Mouse (Mus musculus) embryonic facial prominence, embryonic 15.5 days (tissue): Measurements from ENCODE around the gene Insr. TPM values are rescaled to one million over a fixed set of nuclear protein-coding genes. Genes with fewer than 3 reads are reported as not detected.
"Not testable (repeated sequence)": the region's sequence is repeated elsewhere in the genome, so short reads cannot be mapped to it uniquely, and the experiment has no call there.

Experiments used
- ATAC-seq: fragments of 200-750 bp; cut with Nextera tagmentation; 2 replicates; pipeline ENCODE4 v1.8.0; 2017; ENCODE audit warnings: low read depth, moderate TSS enrichment; ENCODE audit not compliant: insufficient number of reproducible peaks, low FRiP score, low TSS enrichment
- H3K27ac ChIP-seq: fragments of 300-500 bp; sonication (generic); replicated peaks from 2 replicates; pipeline ENCODE4 v1.5.1; 2015; ENCODE audit warnings: mild to moderate bottlenecking, inconsistent platforms
- H3K27me3 ChIP-seq: fragments of 300-500 bp; sonication (generic); 2 replicates; pipeline ENCODE4 v1.6.1; 2015; ENCODE audit warnings: inconsistent platforms
- H3K36me3 ChIP-seq: fragments of 300-500 bp; sonication (generic); 2 replicates; pipeline ENCODE4 v1.6.1; 2015; ENCODE audit warnings: mild to moderate bottlenecking, inconsistent platforms
- H3K4me1 ChIP-seq: fragments of 300-500 bp; sonication (generic); 2 replicates; pipeline ENCODE4 v1.6.1; 2015; ENCODE audit warnings: inconsistent platforms
- H3K4me2 ChIP-seq: fragments of 300-500 bp; sonication (generic); replicated peaks from 2 replicates; pipeline ENCODE4 v1.6.1; 2015; ENCODE audit warnings: mild to moderate bottlenecking, inconsistent platforms
- H3K4me3 ChIP-seq: fragments of 300-500 bp; sonication (generic); replicated peaks from 2 replicates; pipeline ENCODE4 v1.5.1; 2015; ENCODE audit warnings: mild to moderate bottlenecking, inconsistent platforms
- H3K9ac ChIP-seq: fragments of 300-500 bp; sonication (generic); 2 replicates; pipeline ENCODE4 v1.6.1; 2015; ENCODE audit warnings: inconsistent platforms
- H3K9me3 ChIP-seq: fragments of 300-500 bp; sonication (generic); replicated peaks from 2 replicates; pipeline ENCODE4 v1.6.1; 2016; ENCODE audit warnings: inconsistent platforms
- WGBS: fragments of 180-500 bp; shearing (Covaris S2); methylation state at CpG from one replicate; pipeline ENCODE4 v1.1.7; 2015; 5-methylcytosine and 5-hydroxymethylcytosine counted together
- polyA plus RNA-seq: library from polyadenylated mRNA; unstranded; fragments of >200 nt; fragmentation: Nextera tagmentation; extraction: Ambion mirVana; gene quantifications from 2 replicates; pipeline ENCODE4 v1.2.1, GENCODE M21; 2015

Gene Insr
- polyA plus RNA-seq, 1 experiment from 2014 or later: 42.6 TPM

GRCm38 (mm10) chr8:3308205-3308800 is 28.9 kb upstream of the Insr start:
- ATAC-seq: not testable (repeated sequence)

GRCm38 (mm10) chr8:3302131-3302530 is 22.7 kb upstream of the Insr start:
- H3K36me3 ChIP-seq: no peaks in the 10 kb centered on the region
- no peak for ATAC-seq
- no peak overlapping the region for H3K9ac ChIP-seq
- no peaks in the 10 kb centered on the region for H3K27me3 ChIP-seq
- WGBS: 84% methylated on average over 2 of the region's 2 CpGs
- H3K27ac ChIP-seq: no peak overlapping the region
- no peaks in the 10 kb centered on the region for H3K9me3 ChIP-seq
- H3K4me2 ChIP-seq: no peak overlapping the region
- no peaks in the 10 kb centered on the region for H3K4me1 ChIP-seq
- H3K4me3 ChIP-seq: no peak overlapping the region

More at GRCm38 (mm10) chr8:3308205-3308800, 28.9 kb upstream of the Insr start:
- not testable (repeated sequence) for H3K4me2 ChIP-seq, H3K9me3 ChIP-seq, H3K4me1 ChIP-seq, H3K27ac ChIP-seq, H3K27me3 ChIP-seq, H3K4me3 ChIP-seq, H3K36me3 ChIP-seq, H3K9ac ChIP-seq
- 92% methylated on average over 13 of the region's 13 CpGs for WGBS

GRCm38 (mm10) chr8:3299322-3299721 is 19.9 kb upstream of the Insr start:
- Histone ChIP-seq H3K27me3 (no peaks in the 10 kb centered on the region), H3K9me3 (no peaks in the 10 kb centered on the region), H3K9ac (no peak overlapping the region), H3K4me2 (no peak overlapping the region), H3K27ac (no peak overlapping the region), H3K36me3 (no peaks in the 10 kb centered on the region), H3K4me1 (no peaks in the 10 kb centered on the region), H3K4me3 (no peak overlapping the region)
- ATAC-seq: no peak
- WGBS: 78% methylated on average over 5 of the region's 5 CpGs

GRCm38 (mm10) chr8:3285824-3286223 is 6.4 kb upstream of the Insr start:
- Histone ChIP-seq H3K4me3 (no peak overlapping the region), H3K4me1 (no peaks in the 10 kb centered on the region), H3K36me3 (no peaks in the 10 kb centered on the region), H3K27ac (no peak overlapping the region), H3K4me2 (no peak overlapping the region), H3K9ac (no peak overlapping the region), H3K27me3 (no peaks in the 10 kb centered on the region), H3K9me3 (no peaks in the 10 kb centered on the region)
- 24% methylated on average over 2 of the region's 2 CpGs for WGBS
- ATAC-seq: no peak

GRCm38 (mm10) chr8:3284656-3285055 is 5.2 kb upstream of the Insr start:
- no peak for ATAC-seq
- no peak overlapping the region for H3K27ac ChIP-seq
- H3K4me3 ChIP-seq: no peak overlapping the region
- 0 out of 2 replicates have a peak, but pooled peaks cover 4% of the 10 kb centered on the region for H3K4me1 ChIP-seq
- no peak overlapping the region for H3K4me2 ChIP-seq
- H3K9ac ChIP-seq: no peak overlapping the region
- WGBS: 81% methylated on average over 4 of the region's 4 CpGs
- H3K27me3 ChIP-seq: no peaks in the 10 kb centered on the region
- no peaks in the 10 kb centered on the region for H3K36me3 ChIP-seq
- no peaks in the 10 kb centered on the region for H3K9me3 ChIP-seq

- 80% methylated on average over 3 of the region's 3 CpGs for WGBS
- H3K4me1 ChIP-seq: peaks cover 23% of the 10 kb centered on the region
Measured at GRCm38 (mm10) chr8:3281296-3281695, 1.9 kb upstream of the Insr start.

GRCm38 (mm10) chr8:3280266-3280910 is 971 bp upstream of the Insr start:
- no peaks in the 10 kb centered on the region for H3K36me3 ChIP-seq
- no peak for ATAC-seq
- whole genome bisulfite sequencing: 37% methylated on average over 11 of the region's 11 CpGs
- no peaks in the 10 kb centered on the region for H3K27me3 ChIP-seq
- H3K4me2 ChIP-seq: peak overlapping the region; percentile 78
- peak overlapping the region; percentile 91 for H3K4me3 ChIP-seq
- no peak overlapping the region for H3K9ac ChIP-seq
- H3K27ac ChIP-seq: no peak overlapping the region
- no peaks in the 10 kb centered on the region for H3K9me3 ChIP-seq
- H3K4me1 ChIP-seq: peaks cover 23% of the 10 kb centered on the region

More at GRCm38 (mm10) chr8:3281296-3281695, 1.9 kb upstream of the Insr start:
- H3K4me3 ChIP-seq: no peak overlapping the region
- no peaks in the 10 kb centered on the region for H3K27me3 ChIP-seq
- H3K36me3 ChIP-seq: no peaks in the 10 kb centered on the region
- no peak overlapping the region for H3K4me2 ChIP-seq
- no peak for ATAC-seq
- H3K27ac ChIP-seq: no peak overlapping the region
- no peak overlapping the region for H3K9ac ChIP-seq
- no peaks in the 10 kb centered on the region for H3K9me3 ChIP-seq

GRCm38 (mm10) chr8:3279721-3280077 is 282 bp upstream of the Insr start:
- no peaks in the 10 kb centered on the region for H3K36me3 ChIP-seq
- H3K4me1 ChIP-seq: peaks cover 27% of the 10 kb centered on the region
- WGBS: 2% methylated on average over 18 of the region's 18 CpGs
- H3K9ac ChIP-seq: peak overlapping the region; percentile 86; the same call in 1 of the 2 replicates
- ATAC-seq: no peak
- no peaks in the 10 kb centered on the region for H3K27me3 ChIP-seq
- H3K4me2 ChIP-seq: peak overlapping the region; percentile 78
- H3K9me3 ChIP-seq: no peaks in the 10 kb centered on the region
- peak overlapping the region; percentile 91 for H3K4me3 ChIP-seq
- H3K27ac ChIP-seq: no peak overlapping the region

GRCm38 (mm10) chr8:3278181-3278820 is 1.1 kb downstream of the Insr start:
- H3K9me3 ChIP-seq: no peaks in the 10 kb centered on the region
- H3K9ac ChIP-seq: peak overlapping the region; percentile 86
- 31% methylated on average over 15 of the region's 15 CpGs for WGBS
- no peaks in the 10 kb centered on the region for H3K27me3 ChIP-seq
- H3K4me1 ChIP-seq: peaks cover 27% of the 10 kb centered on the region
- H3K4me3 ChIP-seq: peak overlapping the region; percentile 91
- 0 out of 2 replicates have a peak, but pooled peaks cover 5% of the 10 kb centered on the region for H3K36me3 ChIP-seq
- H3K4me2 ChIP-seq: peak overlapping the region; percentile 78
- no peak overlapping the region for H3K27ac ChIP-seq
- ATAC-seq: no peak

- Histone ChIP-seq H3K4me1 (peaks cover 27% of the 10 kb centered on the region), H3K27me3 (no peaks in the 10 kb centered on the region), H3K4me2 (no peak overlapping the region; the same call in 1 of the 2 replicates), H3K9me3 (no peaks in the 10 kb centered on the region), H3K9ac (no peak overlapping the region), H3K36me3 (0 out of 2 replicates have a peak, but pooled peaks cover 5% of the 10 kb centered on the region), H3K27ac (no peak overlapping the region), H3K4me3 (no peak overlapping the region)
- WGBS: 94% methylated on average over 9 of the region's 9 CpGs
- ATAC-seq: no peak
Measured at GRCm38 (mm10) chr8:3277266-3277665, 2.2 kb downstream of the Insr start.

- Histone ChIP-seq H3K9ac (no peak overlapping the region), H3K36me3 (0 out of 2 replicates have a peak, but pooled peaks cover 5% of the 10 kb centered on the region), H3K4me3 (no peak overlapping the region), H3K27ac (no peak overlapping the region), H3K27me3 (no peaks in the 10 kb centered on the region), H3K4me1 (peaks cover 27% of the 10 kb centered on the region), H3K4me2 (no peak overlapping the region), H3K9me3 (no peaks in the 10 kb centered on the region)
- WGBS: 96% methylated on average over 8 of the region's 8 CpGs
- no peak for ATAC-seq
Measured at GRCm38 (mm10) chr8:3276009-3276408, 3.4 kb downstream of the Insr start.
